26 mouse cellular contexts compared by ENCODE assay signal in the genomic region with DNA sequence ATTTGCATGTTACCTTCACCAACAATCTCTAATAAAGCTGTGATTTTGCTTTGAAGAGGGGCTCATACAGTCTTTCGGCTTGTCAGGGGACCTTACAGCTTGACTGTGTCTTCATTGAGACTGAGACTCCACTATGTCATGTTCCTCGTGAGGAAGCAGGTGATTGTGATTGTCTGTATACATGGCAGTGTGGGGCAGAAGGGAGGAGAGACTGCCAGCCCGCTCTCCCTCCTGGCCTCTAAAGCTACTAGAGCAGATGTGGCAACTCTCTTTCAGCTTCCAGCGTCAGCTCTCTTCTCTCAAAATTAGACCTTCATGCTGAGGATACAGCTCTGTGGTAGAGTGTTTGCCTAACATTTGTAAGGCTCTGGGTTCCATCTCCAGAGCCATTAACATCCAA.
"Had no signal": no experiment of that assay in that cellular context is flagged by ENCODE, and none has a peak within 500 bp of the region (broad histone marks: within the 10 kb centered on the region; RNA-seq: fewer than 3 reads in every experiment).

No protein-coding gene starts in this region.

- DNase-seq: forebrain, postnatal 0 days; gastrocnemius, postnatal 14 days; gastrocnemius, postnatal 36 days; heart, adult 11 months; heart, adult 2 months; heart, postnatal 14 days; heart, postnatal 36 days; kidney, adult 11 months; kidney, adult 2 months; kidney, adult 9 months; kidney, postnatal 14 days; kidney, postnatal 36 days; layer of hippocampus, adult 9-11 months; layer of hippocampus, postnatal 36 days; left cerebral cortex, postnatal 4 days had no signal

- H3K4me2 ChIP-seq: heart, embryonic 11.5 days; heart, embryonic 13.5 days; heart, embryonic 15.5 days; hindbrain, embryonic 13.5 days; hindbrain, embryonic 15.5 days; kidney, embryonic 15.5 days; limb, embryonic 13.5 days; limb, embryonic 15.5 days had no signal

- H3K27me3 ChIP-seq: heart, embryonic 13.5 days; heart, embryonic 15.5 days; hindbrain, embryonic 13.5 days; hindbrain, embryonic 15.5 days; kidney, embryonic 15.5 days; limb, embryonic 13.5 days; limb, embryonic 15.5 days had no signal

- H3K9me3 ChIP-seq: heart, embryonic 13.5 days; heart, embryonic 15.5 days; hindbrain, embryonic 13.5 days; hindbrain, embryonic 15.5 days; kidney, embryonic 15.5 days; limb, embryonic 13.5 days; limb, embryonic 15.5 days had no signal

- H3K9ac ChIP-seq: forebrain, postnatal 0 days; heart, embryonic 13.5 days; heart, embryonic 15.5 days; hindbrain, embryonic 13.5 days; hindbrain, embryonic 15.5 days; kidney, embryonic 15.5 days; limb, embryonic 13.5 days; limb, embryonic 15.5 days had no signal

- H3K4me1 ChIP-seq: limb, embryonic 13.5 days; limb, embryonic 15.5 days had no signal

- H3K27ac ChIP-seq: heart, adult 2 months; heart, embryonic 13.5 days; heart, embryonic 15.5 days; hindbrain, embryonic 13.5 days; hindbrain, embryonic 15.5 days; hindbrain, postnatal 0 days; kidney, embryonic 15.5 days; kidney, postnatal 0 days; limb, embryonic 13.5 days; limb, embryonic 15.5 days had no signal

- ATAC-seq: forebrain, postnatal 0 days; hindbrain, postnatal 0 days; intestine, embryonic 16.5 days had no signal

- H3K4me3 ChIP-seq: heart, adult 2 months; heart, embryonic 13.5 days; heart, embryonic 15.5 days; hindbrain, embryonic 13.5 days; hindbrain, embryonic 15.5 days; kidney, embryonic 15.5 days; limb, embryonic 13.5 days; limb, embryonic 15.5 days had no signal

- H3K36me3 ChIP-seq: heart, embryonic 13.5 days; heart, embryonic 15.5 days; hindbrain, embryonic 13.5 days; hindbrain, embryonic 15.5 days; kidney, embryonic 15.5 days; limb, embryonic 13.5 days; limb, embryonic 15.5 days had no signal
